Mouse (Mus musculus) gastrocnemius, adult 18-20 months (tissue): ENCODE results near the gene Zdhhc1. TPM values are rescaled to one million over a fixed set of nuclear protein-coding genes. Genes with fewer than 3 reads are reported as not detected.

Experiments
- total RNA-seq, 2 experiments: library from RNA; stranded (reverse); gene quantifications; 2 replicates each; pipeline ENCODE4 v1.2.3; 2021

Gene Zdhhc1
- total RNA-seq, 2 experiments from 2014 or later: 10.3 to 11.6 TPM

Other genes starting within 250 kb of the Zdhhc1 start
- gene B3gnt9, start 241.7 kb downstream of the Zdhhc1 start, total RNA-seq: 1 to 10 TPM; 1.3 to 1.9 TPM
- 1 to 10 TPM; 2.8 to 3.3 TPM for gene Tradd, start 232.3 kb downstream of the Zdhhc1 start, total RNA-seq
- under 1 TPM; 0.55 to 0.71 TPM for gene Fbxl8, start 232.3 kb downstream of the Zdhhc1 start, total RNA-seq
- gene Hsf4, start 227.1 kb downstream of the Zdhhc1 start, total RNA-seq: 10 to 100 TPM in 1 of 2 experiments, 1 to 10 TPM in 1; 9.8 to 11.1 TPM
- 10 to 100 TPM; 32.7 to 38.9 TPM for gene Nol3, start 220.8 kb downstream of the Zdhhc1 start, total RNA-seq
- gene 4931428F04Rik, start 207.0 kb downstream of the Zdhhc1 start, total RNA-seq: under 1 TPM; 0.53 to 0.74 TPM
- 1 to 10 TPM in 1 of 2 experiments, under 1 TPM in 1; 0.85 to 1.3 TPM for gene Exoc3l, start 200.8 kb downstream of the Zdhhc1 start, total RNA-seq
- gene E2f4, start 199.2 kb downstream of the Zdhhc1 start, total RNA-seq: 10 to 100 TPM; 31.2 to 31.7 TPM
- gene Elmo3, start 191.3 kb downstream of the Zdhhc1 start, total RNA-seq: 1 to 10 TPM; 1.3 to 2.2 TPM
- gene Lrrc29, start 170.6 kb downstream of the Zdhhc1 start, total RNA-seq: 1 to 10 TPM in 1 of 2 experiments, under 1 TPM in 1; 0.89 to 1.4 TPM
- 10 to 100 TPM; 21.1 to 22.6 TPM for gene Tmem208, start 170.5 kb downstream of the Zdhhc1 start, total RNA-seq
- gene Fhod1, start 148.9 kb downstream of the Zdhhc1 start, total RNA-seq: 10 to 100 TPM; 19.7 to 26.1 TPM
- under 1 TPM; 0.25 to 0.50 TPM for gene Slc9a5, start 148.1 kb downstream of the Zdhhc1 start, total RNA-seq
- gene Plekhg4, start 123.6 kb downstream of the Zdhhc1 start, total RNA-seq: under 1 TPM in 1 of 2 experiments, not detected in 1; 0.09 TPM
- gene Kctd19, start 83.4 kb downstream of the Zdhhc1 start, total RNA-seq: under 1 TPM in 1 of 2 experiments, not detected in 1; 0.21 TPM
- under 1 TPM; 0.41 to 0.64 TPM for gene Lrrc36, start 83.3 kb downstream of the Zdhhc1 start, total RNA-seq
- gene Tppp3, start 25.4 kb downstream of the Zdhhc1 start, total RNA-seq: 10 to 100 TPM; 47.9 to 56.7 TPM
- under 1 TPM in 1 of 2 experiments, not detected in 1; 0.11 TPM for gene Hsd11b2, start 21.9 kb upstream of the Zdhhc1 start, total RNA-seq
- 10 to 100 TPM; 40.1 to 42.7 TPM for gene Atp6v0d1, start 69.1 kb upstream of the Zdhhc1 start, total RNA-seq
- gene Ripor1, start 108.4 kb upstream of the Zdhhc1 start, total RNA-seq: 10 to 100 TPM; 17.1 to 21.7 TPM
- 10 to 100 TPM; 33.6 to 34.2 TPM for gene Ctcf, start 139.7 kb upstream of the Zdhhc1 start, total RNA-seq
- gene Agrp, start 140.5 kb upstream of the Zdhhc1 start, total RNA-seq: 1 to 10 TPM in 1 of 2 experiments, under 1 TPM in 1; 0.52 to 1.2 TPM
- gene Carmil2, start 189.4 kb upstream of the Zdhhc1 start, total RNA-seq: under 1 TPM in 1 of 2 experiments, not detected in 1; 0.05 TPM
- 1 to 10 TPM; 5.0 to 5.4 TPM for gene Acd, start 204.2 kb upstream of the Zdhhc1 start, total RNA-seq
- gene Pard6a, start 204.2 kb upstream of the Zdhhc1 start, total RNA-seq: 1 to 10 TPM; 5.5 to 6.2 TPM
- not detected for gene 4933405L10Rik, start 210.8 kb upstream of the Zdhhc1 start, total RNA-seq
- gene Enkd1, start 211.3 kb upstream of the Zdhhc1 start, total RNA-seq: 1 to 10 TPM in 1 of 2 experiments, under 1 TPM in 1; 0.69 to 1.4 TPM